Mouse (Mus musculus) inflammation-experienced regulatory T-cells, adult 6 months (primary cell): ENCODE results near the gene Zfp738. TPM values are rescaled to one million over a fixed set of nuclear protein-coding genes. Genes with fewer than 3 reads are reported as not detected.
"Not testable (repeated sequence)": the region's sequence is repeated elsewhere in the genome, so short reads cannot be mapped to it uniquely, and the experiment has no call there.

Source experiments
- ATAC-seq: one replicate; pipeline ENCODE4 v1.8.0; 2017
- polyA plus RNA-seq, 3 experiments: library from polyadenylated mRNA; unstranded; fragments of 100-300 nt; shearing (Covaris generic); gene quantifications; one replicate each; pipeline ENCODE4 v1.2.1; 2017

The Zfp738 gene
- polyA plus RNA-seq: 10 to 100 TPM; 15.4 to 22.5 (median 20.1) TPM

DNA sequence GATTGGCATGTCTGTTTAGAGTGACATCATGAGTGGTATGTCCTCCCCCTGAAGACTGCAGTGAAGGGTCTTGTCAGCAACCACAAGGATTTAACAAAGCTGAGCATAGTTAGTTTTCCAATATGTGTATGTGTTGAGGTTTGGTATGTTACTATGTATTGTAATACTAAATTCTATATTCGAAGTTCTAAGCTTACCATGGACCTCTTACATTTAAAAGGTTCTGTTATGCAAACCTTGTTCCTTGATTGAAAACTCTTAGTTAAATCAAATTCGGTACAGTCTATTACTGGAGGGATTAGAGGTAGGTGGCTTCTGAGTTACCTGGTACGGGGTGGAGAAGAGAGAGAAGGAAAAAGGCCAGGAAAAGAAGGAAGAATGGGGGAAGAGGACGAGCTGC is at the start of gene Zfp738:
Zfp738 (minus strand) TSS at position 101 of the 400 bp plus-strand sequence.
- ATAC-seq: no peak

- not testable (repeated sequence) for ATAC-seq
These were observed 47.5 kb upstream of the Zfp738 start for GRCm38 (mm10) chr13:67734391-67734790.

GRCm38 (mm10) chr13:67729441-67729840 is 42.6 kb upstream of the Zfp738 start:
- peak; percentile 77 for ATAC-seq

- peak; percentile 70 for ATAC-seq
These were observed 41.9 kb upstream of the Zfp738 start, which contains the start of gene Zfp65 for GRCm38 (mm10) chr13:67728641-67729318. Gene Zfp65, minus strand, starts transcription at chr13:67729173.

DNA sequence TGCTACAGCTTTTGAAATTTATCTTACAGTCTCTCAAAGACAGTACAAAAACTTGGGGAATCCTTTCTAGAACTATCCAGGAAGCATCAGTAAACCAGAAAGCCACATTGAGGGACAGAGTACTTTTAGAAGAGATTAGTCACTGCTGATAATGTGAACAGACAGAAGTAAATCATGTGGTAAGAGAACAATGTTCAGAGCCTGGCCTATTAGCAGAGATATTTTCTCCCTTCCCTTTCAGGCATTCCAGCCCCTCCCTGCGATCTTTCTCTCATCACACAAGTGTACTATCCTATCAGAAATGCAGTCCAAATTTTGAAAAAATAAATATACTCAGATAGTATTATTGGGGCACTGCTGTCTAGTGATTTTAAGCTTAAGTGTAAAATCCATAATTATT is 41.2 kb upstream of the Zfp738 start:
- ATAC-seq: no peak

DNA sequence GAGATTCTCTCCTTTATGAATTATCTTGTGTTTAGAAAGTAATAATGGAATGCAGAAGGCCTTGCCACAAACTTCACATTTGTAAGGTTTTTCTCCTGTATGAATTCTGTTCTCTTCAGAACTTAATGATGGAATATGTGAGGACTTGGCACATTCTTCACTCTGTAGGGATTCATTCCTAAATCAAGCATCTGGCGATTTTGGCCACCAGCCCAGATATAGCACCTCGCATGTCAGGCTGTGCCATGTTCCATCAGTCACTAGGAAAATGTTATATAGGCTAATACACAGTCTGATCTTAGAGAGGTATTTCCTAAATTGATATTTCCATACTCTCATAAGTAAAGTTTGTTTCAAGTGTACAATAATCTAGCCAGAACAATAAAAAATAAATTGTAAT is 38.5 kb upstream of the Zfp738 start:
- ATAC-seq: not testable (repeated sequence)

DNA sequence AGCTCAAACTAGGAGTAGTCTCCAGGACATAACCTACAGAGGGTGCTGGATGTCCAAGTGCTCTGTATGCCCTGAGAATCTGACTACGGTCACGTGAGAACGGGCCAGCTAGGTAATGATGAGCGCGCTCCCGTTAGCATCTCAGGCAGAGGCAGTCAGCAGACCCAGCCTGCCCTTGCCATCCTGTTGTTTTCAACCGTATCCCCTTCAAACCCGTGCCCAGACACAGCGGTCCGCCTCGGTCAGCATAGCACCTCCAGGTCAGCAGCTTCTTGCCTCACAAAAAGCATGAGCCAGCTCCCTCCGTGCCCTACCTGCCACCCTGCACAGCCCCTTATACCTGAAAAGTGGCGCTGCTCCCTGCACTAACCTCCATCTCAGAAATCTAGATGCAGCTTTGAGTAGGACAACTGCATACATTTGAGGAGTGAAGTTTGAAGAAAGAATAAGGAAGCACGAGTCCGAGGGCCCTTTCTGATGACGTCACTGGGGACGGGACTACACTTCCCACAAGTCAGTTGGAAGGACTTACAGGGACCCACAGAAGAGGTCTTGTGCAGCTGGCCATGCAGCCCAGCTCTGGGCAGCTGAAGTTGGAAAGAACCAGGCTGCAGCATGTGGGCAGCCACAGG is 37.1 kb upstream of the Zfp738 start:
- ATAC-seq: peak; percentile 87

DNA sequence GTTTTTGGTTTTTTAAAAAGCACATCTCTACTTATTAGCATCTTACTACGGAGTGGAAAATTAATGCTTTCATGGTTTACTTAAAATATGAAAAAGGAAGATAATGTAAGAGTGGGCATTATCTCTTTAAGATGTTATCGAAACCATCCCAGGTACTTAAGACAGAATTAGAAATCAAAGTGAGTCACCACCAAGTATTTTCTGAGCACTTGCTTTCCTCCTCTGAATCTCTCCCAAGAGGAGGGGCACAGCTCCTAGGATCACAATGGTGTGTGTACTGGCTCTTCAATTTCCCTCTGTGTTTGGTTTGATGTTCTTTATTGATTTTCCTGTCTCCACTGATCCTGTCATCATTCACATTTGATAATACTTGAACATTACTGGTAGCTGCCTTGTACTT is 3.0 kb downstream of the Zfp738 start:
- peak; percentile 23 for ATAC-seq

DNA sequence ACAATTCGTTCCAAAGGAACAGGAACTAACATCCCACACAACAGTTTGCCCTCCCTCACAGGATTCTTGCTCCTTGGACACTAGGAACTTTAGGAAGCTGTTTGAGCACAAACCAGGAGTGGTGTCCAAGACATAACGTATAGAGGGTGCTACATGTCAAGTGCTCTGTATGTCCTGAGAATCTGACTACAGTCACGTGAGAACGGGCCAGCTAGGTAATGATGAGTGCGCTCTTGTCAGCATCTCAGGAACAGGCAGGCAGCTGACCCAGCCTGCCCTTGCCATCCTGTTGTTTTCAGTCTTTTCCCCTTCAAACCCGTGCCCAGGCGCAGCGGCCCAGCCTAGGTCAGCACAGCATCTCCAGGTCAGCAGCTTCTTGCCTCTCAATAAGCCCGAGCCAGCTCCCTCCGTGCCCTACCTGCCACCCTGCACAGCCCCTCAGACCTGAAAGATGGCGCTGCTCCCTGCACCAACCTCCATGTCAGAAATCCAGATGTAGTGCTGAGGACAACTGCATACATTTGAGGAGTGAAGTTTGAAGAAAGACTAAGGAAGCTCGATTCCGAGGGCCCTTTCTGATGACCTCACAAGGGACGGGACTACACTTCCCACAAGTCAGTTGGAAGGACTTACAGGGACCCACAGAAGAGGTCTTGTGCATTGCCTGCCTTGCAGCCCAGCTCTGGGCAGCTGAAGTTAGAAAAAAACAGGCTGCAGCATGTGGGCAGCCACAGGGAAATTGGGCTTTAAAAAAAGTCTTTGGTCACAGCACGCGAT is 3.7 kb downstream of the Zfp738 start:
- ATAC-seq: peak; percentile 99

DNA sequence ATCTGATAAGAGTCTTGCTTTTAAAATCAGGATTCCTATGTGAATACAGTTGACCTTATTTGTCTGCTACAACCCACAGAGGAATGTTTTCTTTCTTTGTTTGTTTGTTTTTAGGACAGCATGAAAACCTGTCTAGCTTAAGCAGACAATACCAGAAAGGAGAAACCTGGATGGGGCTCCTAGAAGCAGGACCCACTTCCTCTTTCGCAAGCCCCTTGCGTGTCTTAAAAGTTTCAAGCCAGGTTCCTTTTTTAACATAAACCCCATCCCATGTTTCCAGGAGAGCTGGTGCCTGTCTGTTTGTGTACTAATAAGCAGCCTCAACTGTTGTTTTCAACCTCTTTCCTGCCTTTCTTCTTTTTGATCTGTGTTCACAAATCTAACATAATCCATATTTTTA is 12.0 kb downstream of the Zfp738 start:
- no peak for ATAC-seq

- ATAC-seq: no peak
These were observed 34.4 kb downstream of the Zfp738 start for GRCm38 (mm10) chr13:67652496-67652895.

DNA sequence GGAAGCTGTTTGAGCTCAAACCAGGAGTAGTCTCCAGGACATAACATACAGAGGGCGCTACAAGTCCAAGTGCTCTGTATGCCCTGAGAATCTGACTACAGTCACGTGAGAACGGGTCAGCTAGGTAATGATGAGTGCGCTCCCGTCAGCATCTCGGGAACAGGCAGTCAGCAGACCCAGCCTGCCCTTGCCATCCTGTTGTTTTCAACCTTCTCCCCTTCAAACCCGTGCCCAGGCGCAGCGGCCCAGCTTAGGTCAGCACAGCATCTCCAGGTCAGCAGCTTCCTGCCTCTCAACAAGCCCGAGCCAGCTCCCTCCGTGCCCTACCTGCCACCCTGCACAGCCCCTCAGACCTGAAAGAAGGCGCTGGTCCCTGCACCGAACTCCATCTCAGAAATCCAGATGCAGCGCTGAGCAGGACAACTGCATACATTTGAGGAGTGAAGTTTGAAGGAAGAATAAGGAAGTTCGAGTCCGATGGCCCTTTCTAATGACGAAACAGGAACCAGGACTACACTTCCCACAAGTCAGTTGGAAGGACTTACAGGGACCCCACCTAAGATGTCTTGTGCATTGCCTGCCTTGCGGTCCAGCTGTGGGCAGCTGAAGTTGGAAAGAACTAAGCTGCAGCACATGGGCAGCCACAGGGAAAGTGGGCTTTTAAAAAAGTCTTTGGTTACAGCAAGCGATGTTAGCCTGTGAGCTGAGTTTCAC is 49.4 kb downstream of the Zfp738 start, which contains the start of the genes Gm49345 and Zfp729a:
Gm49345 (minus strand) TSS at position 476 of the 714 bp plus-strand sequence.
Zfp729a (minus strand) TSS at position 498 of the 714 bp plus-strand sequence.
- peak; percentile 99 for ATAC-seq

DNA sequence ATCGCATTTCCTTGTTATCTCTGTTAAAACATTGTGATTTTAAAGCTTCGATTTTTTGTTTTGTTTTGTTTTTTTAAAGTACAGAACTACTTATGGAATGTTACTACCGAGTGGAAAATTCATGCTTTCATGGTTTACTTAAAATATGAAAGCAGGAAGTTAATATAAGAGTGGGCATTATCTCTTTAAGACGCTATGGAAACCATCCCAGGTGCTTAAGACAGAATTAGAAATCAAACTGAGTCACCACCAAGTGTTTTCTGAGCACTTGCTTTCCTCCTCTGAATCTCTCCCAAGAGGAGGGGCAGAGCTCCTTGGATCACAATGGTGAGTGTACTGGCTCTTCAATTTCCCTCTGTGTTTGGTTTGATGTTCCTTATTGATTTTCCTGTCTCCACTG is 76.8 kb downstream of the Zfp738 start:
- ATAC-seq: peak; percentile 9

DNA sequence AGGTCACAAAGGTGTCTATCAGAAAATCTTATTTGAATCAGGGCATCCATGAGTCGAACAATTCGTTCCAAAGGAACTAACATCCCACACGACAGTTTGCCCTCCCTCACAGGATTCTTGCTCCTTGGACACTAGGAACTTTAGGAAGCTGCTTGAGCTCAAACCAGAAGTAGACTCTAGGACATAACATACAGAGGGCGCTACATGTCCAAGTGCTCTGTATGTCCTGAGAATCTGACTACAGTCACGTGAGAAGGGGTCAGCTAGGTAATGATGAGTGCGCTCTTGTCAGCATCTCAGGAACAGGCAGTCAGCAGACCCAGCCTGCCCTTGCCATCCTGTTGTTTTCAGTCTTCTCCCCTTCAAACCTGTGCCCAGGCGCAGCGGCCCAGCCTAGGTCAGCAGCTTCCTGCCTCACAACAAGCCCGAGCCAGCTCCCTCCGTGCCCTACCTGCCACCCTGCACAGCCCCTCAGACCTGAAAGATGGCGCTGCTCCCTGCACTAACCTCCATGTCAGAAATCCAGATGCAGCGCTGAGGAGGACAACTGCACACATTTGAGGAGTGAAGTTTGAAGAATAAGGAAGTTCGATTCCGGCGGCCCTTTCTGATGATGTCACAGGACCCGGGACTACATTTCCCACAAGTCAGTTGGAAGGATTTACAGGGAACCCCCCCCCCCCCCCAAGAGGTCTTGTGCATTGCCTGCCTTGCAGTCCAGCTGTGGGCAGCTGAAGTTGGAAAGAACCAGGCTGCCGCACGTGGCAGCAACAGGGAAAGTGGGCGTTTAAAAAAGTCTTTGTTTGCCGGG is 77.6 kb downstream of the Zfp738 start, which contains the start of gene Zfp729b:
Zfp729b (minus strand) TSS at position 642 of the 811 bp plus-strand sequence.
- peak; percentile 81 for ATAC-seq

Other genes starting within 250 kb of the Zfp738 start
- 10 to 100 TPM; 12.7 to 18.2 (median 15.3) TPM for gene Zfp874a, start 235.4 kb downstream of the Zfp738 start, polyA plus RNA-seq
- 10 to 100 TPM; 11.1 to 16.7 (median 12.4) TPM for gene Zfp874b, start 202.8 kb downstream of the Zfp738 start, polyA plus RNA-seq
- 10 to 100 TPM; 12.4 to 15.2 (median 13.4) TPM for gene Zfp58, start 186.5 kb downstream of the Zfp738 start, polyA plus RNA-seq
- 1 to 10 TPM in 2 of 3 experiments, not detected in 1; 2.5 to 6.3 TPM for gene Gm26965, start 160.9 kb downstream of the Zfp738 start, polyA plus RNA-seq
- gene Zfp87, start 160.9 kb downstream of the Zfp738 start, polyA plus RNA-seq: 10 to 100 TPM; 51.7 to 63.1 (median 53.1) TPM
- 10 to 100 TPM; 18.0 to 22.2 (median 18.5) TPM for gene Zfp748, start 133.2 kb downstream of the Zfp738 start, polyA plus RNA-seq
- gene Zfp729b, start 77.4 kb downstream of the Zfp738 start, polyA plus RNA-seq: 10 to 100 TPM in 1 of 3 experiments, 1 to 10 TPM in 2; 7.1 to 10.0 (median 9.6) TPM
- 1 to 10 TPM in 2 of 3 experiments, not detected in 1; 6.0 to 8.1 TPM for gene Gm49345, start 49.3 kb downstream of the Zfp738 start, polyA plus RNA-seq
- gene Zfp729a, start 49.3 kb downstream of the Zfp738 start, polyA plus RNA-seq: 10 to 100 TPM; 10.1 to 12.7 (median 11.7) TPM
- 1 to 10 TPM; 4.2 to 7.9 (median 6.5) TPM for gene Zfp65, start 42.1 kb upstream of the Zfp738 start, polyA plus RNA-seq
- gene Zfp85, start 68.2 kb upstream of the Zfp738 start, polyA plus RNA-seq: 10 to 100 TPM; 15.7 to 19.6 (median 16.3) TPM
- gene Zfp493, start 92.6 kb upstream of the Zfp738 start, polyA plus RNA-seq: 1 to 10 TPM; 1.4 to 2.6 (median 1.6) TPM
- 1 to 10 TPM; 5.7 to 9.0 (median 7.3) TPM for gene Zfp273, start 126.7 kb upstream of the Zfp738 start, polyA plus RNA-seq
- gene Gm10037, start 144.0 kb upstream of the Zfp738 start, polyA plus RNA-seq: not detected
- not detected for gene BC048507, start 176.3 kb upstream of the Zfp738 start, polyA plus RNA-seq